Mouse (Mus musculus): ENCODE data around the gene Cacnb2. TPM values are rescaled to one million over a fixed set of nuclear protein-coding genes. Genes with fewer than 3 reads are reported as not detected.

The Cacnb2 gene
- total RNA-seq, 1 experiment from 2014 or later: 0.67 TPM

DNA sequence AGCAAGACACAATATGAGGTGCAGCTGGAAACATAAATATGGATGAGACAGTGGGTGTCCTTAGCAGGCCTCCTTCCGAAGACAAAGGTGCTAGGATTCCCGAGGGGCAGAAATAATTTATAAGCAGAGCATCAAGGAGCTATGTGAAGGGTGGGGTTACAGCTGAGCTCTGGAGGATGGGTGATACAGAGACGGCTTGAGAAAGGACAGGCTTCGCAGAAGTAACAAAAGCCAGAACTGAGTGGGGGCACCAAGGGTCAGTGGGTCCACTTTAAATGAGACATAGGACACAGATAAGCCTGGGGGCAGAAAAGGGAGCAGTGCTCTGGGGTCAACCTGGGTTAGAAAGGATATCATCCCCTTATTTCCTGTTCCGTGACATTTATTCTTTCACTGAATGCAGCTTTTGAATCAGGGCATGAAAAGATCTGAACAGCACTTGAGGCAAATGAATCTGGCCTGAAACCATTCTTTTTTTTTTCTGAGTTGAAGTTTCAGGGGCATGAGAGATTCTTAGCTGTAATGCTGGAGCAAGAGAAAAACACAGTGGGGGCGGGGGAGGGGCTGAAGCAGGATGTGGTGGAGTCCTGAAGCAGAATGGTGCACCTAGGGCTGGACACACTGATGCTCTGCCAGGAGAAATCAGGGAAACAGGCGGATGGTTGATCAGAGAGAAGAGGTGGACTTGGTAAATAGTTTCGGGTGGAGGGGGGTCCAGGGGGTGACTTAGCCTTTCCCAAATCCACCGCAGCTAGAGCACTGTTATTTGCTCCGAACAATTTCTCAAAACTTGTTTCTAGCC is 304.4 kb downstream of the Cacnb2 start:
- no peak for ATAC-seq (replicated peaks; ENCODE audit: insufficient number of reproducible peaks, low FRiP score, low TSS enrichment, poor library complexity, severe bottlenecking)

- no peak for ATAC-seq (replicated peaks; ENCODE audit: insufficient number of reproducible peaks, low FRiP score, low TSS enrichment, poor library complexity, severe bottlenecking)
Measured at GRCm38 (mm10) chr2:14917585-14918247, 314.8 kb downstream of the Cacnb2 start.

GRCm38 (mm10) chr2:14929866-14930265 is 327.0 kb downstream of the Cacnb2 start:
- ATAC-seq (replicated peaks; ENCODE audit: insufficient number of reproducible peaks, low FRiP score, low TSS enrichment, poor library complexity, severe bottlenecking): no peak

DNA sequence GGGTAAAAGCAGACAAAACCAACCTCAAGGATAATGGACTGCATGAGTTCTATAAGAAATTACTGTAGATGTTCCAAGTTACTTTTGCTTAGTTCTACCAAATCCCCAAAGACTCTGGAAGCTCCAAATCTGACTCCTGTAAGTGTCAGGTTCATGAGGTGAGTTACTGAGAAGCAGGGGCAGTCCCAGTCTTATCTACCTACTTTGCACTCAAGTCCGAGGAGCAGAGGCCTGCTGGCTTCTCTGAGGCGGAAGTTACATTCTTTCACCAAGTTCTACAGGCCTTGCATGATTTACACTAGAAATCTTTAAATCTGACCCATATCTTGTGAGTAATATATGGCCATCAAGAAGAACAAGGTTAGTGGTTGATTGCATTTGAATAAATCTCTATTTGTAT is 329.1 kb downstream of the Cacnb2 start:
- ATAC-seq (replicated peaks; ENCODE audit: insufficient number of reproducible peaks, low FRiP score, low TSS enrichment, poor library complexity, severe bottlenecking): no peak

DNA sequence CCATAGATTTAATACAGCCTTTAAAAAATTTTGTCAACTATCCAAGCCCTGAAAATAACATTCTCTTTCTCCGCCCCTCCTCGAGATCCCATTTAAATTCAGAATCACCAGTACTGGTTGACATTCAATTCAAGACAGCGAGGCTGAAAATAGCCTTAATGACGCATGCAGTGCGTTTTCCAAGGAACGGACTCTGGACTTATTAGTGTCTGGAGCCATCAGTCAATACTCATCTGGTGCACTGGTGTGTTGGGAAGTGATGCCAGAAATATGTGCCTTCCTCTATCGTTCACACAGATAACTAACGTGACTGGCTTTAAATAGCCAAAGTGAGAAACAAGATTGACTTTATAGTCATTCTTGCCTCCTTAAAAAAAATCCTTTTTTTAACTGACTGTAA is 333.6 kb downstream of the Cacnb2 start:
- ATAC-seq (replicated peaks; ENCODE audit: insufficient number of reproducible peaks, low FRiP score, low TSS enrichment, poor library complexity, severe bottlenecking): no peak

DNA sequence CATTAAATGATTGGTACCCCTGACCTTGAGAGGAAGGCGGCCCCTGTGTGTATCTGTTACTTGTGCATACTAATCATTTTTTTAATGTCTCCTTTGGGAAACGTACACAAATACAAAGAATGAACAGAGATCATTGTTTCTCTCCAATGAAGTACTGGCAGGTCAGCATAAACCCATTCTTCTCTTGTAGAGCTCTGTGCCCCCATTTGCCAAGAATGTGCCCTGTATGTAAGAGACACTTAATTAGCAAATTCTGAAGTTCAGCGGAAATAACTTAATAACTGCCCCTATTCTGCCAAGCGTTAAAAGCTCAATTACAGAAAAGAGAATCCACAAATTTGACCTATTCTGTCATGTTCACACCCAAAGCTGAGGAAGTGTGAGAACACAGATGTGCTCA is 339.4 kb downstream of the Cacnb2 start:
- no peak for ATAC-seq (replicated peaks; ENCODE audit: insufficient number of reproducible peaks, low FRiP score, low TSS enrichment, poor library complexity, severe bottlenecking)

GRCm38 (mm10) chr2:14943691-14944357 is 340.9 kb downstream of the Cacnb2 start:
- ATAC-seq (replicated peaks; ENCODE audit: insufficient number of reproducible peaks, low FRiP score, low TSS enrichment, poor library complexity, severe bottlenecking): no peak

DNA sequence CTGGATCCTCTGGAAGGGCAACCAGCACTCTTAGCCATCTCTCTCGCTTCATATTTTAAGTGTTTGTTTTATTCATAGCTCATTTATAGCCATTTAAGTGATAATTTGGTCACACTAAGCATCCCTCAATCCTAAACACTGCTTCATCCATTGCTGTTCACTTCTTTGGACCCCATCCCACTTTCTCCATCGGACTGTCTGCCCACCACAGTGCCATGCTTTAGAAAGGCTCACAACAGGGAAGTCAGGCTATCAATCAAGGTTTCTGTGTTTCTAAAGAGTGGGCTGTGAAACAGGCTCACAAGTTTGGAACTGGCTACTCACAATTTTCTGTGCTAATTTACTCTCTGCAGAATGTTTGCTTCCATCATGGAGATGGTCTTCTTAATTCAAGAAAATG is 350.2 kb downstream of the Cacnb2 start:
- ATAC-seq (replicated peaks; ENCODE audit: insufficient number of reproducible peaks, low FRiP score, low TSS enrichment, poor library complexity, severe bottlenecking): no peak

DNA sequence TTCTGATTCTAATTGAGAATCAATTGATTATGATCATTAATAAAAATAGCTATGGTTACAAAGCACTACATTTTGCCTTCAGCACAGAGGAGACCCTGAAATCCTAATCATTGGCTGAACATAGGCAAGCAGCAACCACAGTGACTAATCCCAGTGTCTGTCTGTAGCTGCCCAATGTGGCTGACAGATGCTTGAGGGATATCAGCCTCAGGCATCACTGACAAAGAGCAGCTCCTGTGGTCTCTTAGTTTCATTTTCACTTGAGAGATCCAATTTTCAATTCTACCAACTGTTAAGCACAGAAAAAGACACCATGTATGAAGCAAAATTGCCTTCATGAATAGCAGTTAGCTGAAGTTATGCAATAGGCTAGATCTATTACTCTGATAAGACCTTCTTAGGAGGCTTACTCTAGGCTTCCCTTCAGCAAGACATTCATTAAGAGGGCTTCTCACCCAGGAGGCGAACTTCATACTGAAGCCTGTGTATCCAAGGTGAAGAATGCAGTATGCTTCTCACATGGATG is 358.1 kb downstream of the Cacnb2 start:
- no peak for ATAC-seq (replicated peaks; ENCODE audit: insufficient number of reproducible peaks, low FRiP score, low TSS enrichment, poor library complexity, severe bottlenecking)

DNA sequence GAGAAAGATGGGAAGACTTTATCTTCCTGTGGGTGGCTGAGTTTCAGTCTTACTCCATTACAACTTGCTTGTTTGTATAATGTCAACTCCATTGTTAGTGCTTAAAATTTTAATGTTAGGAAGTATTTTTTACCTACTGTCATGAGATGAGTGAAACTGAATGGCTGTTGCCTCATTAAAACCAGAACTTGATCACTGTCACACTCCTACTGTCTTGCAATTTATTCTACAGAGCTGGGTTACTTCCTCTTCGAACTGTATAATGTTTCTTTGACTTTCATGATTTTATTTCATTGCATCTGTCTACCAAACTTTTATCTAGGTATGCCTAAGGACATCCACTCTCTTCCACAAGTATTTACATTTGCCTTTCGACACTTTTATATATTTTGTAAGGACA is 358.6 kb downstream of the Cacnb2 start:
- ATAC-seq (replicated peaks; ENCODE audit: insufficient number of reproducible peaks, low FRiP score, low TSS enrichment, poor library complexity, severe bottlenecking): no peak

- ATAC-seq (replicated peaks; ENCODE audit: insufficient number of reproducible peaks, low FRiP score, low TSS enrichment, poor library complexity, severe bottlenecking): no peak
Measured at GRCm38 (mm10) chr2:14984029-14984428, 381.1 kb downstream of the Cacnb2 start.

- no peak for ATAC-seq (replicated peaks; ENCODE audit: insufficient number of reproducible peaks, low FRiP score, low TSS enrichment, poor library complexity, severe bottlenecking)
Measured at GRCm38 (mm10) chr2:14988451-14988850, 385.6 kb downstream of the Cacnb2 start.

- ATAC-seq (replicated peaks; ENCODE audit: insufficient number of reproducible peaks, low FRiP score, low TSS enrichment, poor library complexity, severe bottlenecking): no peak
Measured at GRCm38 (mm10) chr2:14989350-14989749, 386.5 kb downstream of the Cacnb2 start.

DNA sequence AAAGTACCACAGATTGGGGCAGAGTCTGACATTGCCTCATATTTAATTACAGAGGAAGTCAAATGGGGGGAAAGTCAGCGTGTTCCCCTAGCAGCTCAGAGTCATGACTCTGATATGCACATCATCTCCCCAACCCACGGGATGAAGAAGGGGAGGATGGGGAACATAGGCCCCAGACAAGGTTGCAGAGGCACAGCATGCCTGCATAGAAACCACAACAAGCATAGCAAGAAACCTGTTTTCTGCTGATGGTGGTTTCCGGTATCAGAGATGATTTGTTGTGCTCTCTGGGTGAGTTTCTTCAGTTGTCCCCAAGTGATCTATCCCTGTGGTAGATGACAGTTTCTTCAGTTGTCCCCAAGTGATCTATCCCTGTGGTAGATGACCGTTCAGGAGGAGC is 389.6 kb downstream of the Cacnb2 start:
- no peak for ATAC-seq (replicated peaks; ENCODE audit: insufficient number of reproducible peaks, low FRiP score, low TSS enrichment, poor library complexity, severe bottlenecking)

- ATAC-seq (replicated peaks; ENCODE audit: insufficient number of reproducible peaks, low FRiP score, low TSS enrichment, poor library complexity, severe bottlenecking): no peak
Measured at GRCm38 (mm10) chr2:14996036-14996435, 393.1 kb downstream of the Cacnb2 start.

DNA sequence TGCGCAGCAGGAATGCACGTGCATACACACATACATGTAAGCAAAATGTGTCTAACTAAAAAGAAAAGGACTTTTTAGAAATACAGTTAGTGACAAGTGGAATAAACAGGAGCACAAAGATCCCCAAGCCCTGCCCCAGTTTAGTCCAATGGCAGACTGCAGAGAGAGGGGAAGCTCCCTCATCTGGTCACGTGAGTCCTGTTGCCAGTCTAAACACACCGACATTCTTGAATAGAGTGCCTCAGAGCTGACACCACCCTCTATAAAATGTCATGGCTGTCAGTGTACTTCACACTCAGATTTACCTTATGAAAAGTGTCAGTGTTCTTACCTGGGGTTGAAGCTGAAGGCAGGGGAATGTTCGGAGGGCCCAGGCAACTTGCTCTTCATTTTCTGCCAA is 394.9 kb downstream of the Cacnb2 start:
- no peak for ATAC-seq (replicated peaks; ENCODE audit: insufficient number of reproducible peaks, low FRiP score, low TSS enrichment, poor library complexity, severe bottlenecking)

- ATAC-seq (replicated peaks; ENCODE audit: insufficient number of reproducible peaks, low FRiP score, low TSS enrichment, poor library complexity, severe bottlenecking): no peak
Measured at GRCm38 (mm10) chr2:15007531-15007930, 404.6 kb downstream of the Cacnb2 start.

DNA sequence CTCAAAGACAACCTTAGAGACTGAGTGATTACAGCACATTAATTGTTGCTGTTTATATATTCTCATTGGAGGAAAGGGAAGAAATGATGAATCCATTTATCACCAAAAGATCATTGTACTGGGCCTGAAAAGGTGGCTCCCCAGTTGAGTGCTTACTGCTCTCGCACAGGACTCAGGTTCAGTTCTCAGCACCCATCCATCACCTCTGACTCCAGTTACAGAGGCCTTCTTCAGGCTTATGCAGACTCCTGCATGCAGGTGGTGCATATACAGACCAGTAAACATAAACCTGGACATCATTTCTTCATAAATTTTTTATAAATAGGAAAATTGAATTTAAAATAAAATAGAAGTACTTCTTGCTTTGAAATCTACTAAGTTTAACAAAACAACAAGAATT is 405.2 kb downstream of the Cacnb2 start:
- no peak for ATAC-seq (replicated peaks; ENCODE audit: insufficient number of reproducible peaks, low FRiP score, low TSS enrichment, poor library complexity, severe bottlenecking)

DNA sequence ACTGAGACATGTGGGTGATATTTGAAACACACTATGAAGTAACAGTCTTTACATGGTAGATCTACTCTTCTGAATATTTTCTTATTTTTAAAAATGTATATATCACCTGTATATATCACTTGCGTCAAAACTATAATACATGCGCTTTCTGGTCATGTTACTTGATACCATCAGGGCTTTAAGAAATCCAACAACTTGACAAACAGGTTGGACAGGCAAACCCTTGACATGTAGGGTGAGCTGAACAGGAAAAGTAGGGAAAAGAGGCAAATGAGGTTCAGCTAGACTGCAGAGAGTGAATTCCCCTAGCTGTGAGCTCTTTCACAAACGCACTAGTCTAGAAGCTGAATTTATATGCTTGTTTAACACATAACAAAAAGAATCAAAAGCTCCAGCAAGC is 423.9 kb downstream of the Cacnb2 start:
- ATAC-seq (replicated peaks; ENCODE audit: insufficient number of reproducible peaks, low FRiP score, low TSS enrichment, poor library complexity, severe bottlenecking): no peak

DNA sequence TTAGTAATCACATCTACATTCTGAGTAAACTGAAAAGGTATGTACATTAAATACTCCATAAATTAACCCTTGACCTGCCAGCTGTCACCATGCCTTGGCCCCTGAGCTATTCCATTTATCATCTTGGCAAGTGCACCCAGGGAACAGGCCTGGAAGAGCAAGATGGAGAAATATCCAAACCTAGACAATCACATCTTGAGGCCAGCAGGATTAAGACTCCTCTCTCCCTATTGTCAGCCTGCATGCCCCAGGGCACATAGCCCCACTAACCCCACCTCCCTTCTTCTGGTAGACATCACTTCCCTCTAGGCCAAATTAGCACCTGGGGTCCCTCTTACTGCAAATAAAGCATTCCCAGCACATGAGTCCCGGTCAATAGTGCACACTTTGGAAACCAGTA is 424.9 kb downstream of the Cacnb2 start:
- ATAC-seq (replicated peaks; ENCODE audit: insufficient number of reproducible peaks, low FRiP score, low TSS enrichment, poor library complexity, severe bottlenecking): no peak

Data from monocyte, adult 5-6 weeks (primary cell).